Mouse (Mus musculus): ENCODE results near the gene Frk.
"Not testable (repeated sequence)": the region's sequence is repeated elsewhere in the genome, so short reads cannot be mapped to it uniquely, and the experiment has no call there.

GRCm38 (mm10) chr10:34434191-34434590 lies 49.0 kb upstream of the Frk start:
- TF ChIP-seq CTCF, EP300 (IDR thresholded peaks at IDR 0.05; ENCODE audit: low read depth): not testable (repeated sequence)
